Mouse (Mus musculus): ENCODE measurements around the gene Thada.

The Thada gene

DNA sequence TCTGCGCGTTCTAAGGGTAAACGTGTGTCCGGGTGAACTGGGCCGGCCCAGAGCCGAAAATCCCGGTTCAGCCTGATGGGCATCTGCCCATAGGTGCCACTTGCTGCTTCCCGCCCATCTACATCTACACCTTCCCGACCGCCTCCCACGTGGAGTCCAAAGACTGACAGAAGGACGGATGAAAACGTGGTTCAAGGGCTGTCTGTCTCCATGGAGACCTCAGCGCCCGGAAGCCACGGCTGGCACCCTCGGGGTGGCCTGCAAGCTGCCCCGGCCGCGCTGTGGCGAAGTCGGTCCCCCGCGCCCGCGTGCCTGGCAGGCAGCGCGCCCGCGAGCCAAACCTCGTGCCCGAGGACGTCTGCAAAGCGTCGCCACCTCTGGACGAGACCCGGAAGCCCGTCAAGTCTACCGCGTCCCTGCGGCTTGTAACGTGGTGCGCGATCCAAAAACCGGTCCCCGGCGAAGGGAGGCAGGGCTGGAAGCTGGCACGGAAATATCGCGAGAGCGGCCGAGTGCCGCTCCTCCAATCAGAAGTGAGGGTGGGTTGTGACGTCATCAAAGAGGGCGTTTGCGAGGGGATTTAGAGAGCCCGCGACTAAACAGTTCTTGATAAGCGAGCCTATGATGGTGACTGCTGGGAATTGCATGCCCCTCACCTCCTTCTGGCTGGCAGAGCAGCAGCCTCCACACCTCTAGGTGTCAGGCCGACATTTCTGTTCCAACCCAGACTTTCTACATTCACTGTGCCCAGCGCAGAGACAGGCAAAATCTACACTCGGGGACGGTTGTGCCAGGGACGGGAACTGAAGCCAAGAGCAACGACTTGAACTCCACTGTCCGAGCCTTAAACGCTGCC, at the start of gene Thada:
TSS of gene Thada (minus strand) at position 453 of the 856 bp plus-strand sequence.
- no peaks in the 10 kb centered on the region for H3K36me3 ChIP-seq (ENCODE audit: control insufficient read depth, insufficient read depth, low read length, poor library complexity, severe bottlenecking)
- peak; percentile 99 for DNase-seq (ENCODE audit: low read depth, low spot score)
- no peaks in the 10 kb centered on the region for H3K27me3 ChIP-seq (ENCODE audit: control insufficient read depth, insufficient read depth, low read length, poor library complexity, severe bottlenecking)

DNA sequence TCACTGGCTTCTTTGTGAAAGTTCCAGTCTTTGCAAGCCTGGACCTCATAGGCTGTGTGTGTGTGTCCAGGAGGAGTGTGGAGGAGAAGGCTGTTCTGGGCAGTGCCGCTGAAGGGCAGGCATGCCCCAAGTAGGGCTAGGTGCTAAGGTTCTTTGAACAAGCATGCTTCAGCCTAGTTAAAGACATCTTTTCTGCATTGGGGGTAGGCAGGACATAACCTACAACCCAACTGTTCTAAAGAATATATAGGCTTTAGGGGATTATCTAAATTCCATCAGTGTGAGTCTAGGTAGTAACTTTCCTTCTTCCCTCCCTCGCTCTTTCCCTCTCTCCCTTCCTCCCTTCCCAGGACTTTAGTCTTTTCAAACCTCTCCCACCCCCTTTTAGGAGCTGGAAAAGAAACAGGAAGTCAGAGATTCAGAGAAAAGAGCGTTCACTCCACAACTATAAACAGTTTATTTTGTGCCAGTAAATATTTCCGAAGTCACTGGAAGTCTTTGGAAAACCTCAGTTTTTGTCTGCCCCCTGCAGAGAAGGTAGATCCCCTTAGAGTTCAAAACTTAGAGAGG, 46.6 kb upstream of the Thada start:
- DNase-seq (ENCODE audit: low read depth, low spot score), result no peak
- no peaks in the 10 kb centered on the region for H3K36me3 ChIP-seq (ENCODE audit: control insufficient read depth, insufficient read depth, low read length, poor library complexity, severe bottlenecking)
- 0 out of 2 replicates have a peak, but pooled peaks cover 3% of the 10 kb centered on the region for H3K27me3 ChIP-seq (ENCODE audit: control insufficient read depth, insufficient read depth, low read length, poor library complexity, severe bottlenecking)

DNA sequence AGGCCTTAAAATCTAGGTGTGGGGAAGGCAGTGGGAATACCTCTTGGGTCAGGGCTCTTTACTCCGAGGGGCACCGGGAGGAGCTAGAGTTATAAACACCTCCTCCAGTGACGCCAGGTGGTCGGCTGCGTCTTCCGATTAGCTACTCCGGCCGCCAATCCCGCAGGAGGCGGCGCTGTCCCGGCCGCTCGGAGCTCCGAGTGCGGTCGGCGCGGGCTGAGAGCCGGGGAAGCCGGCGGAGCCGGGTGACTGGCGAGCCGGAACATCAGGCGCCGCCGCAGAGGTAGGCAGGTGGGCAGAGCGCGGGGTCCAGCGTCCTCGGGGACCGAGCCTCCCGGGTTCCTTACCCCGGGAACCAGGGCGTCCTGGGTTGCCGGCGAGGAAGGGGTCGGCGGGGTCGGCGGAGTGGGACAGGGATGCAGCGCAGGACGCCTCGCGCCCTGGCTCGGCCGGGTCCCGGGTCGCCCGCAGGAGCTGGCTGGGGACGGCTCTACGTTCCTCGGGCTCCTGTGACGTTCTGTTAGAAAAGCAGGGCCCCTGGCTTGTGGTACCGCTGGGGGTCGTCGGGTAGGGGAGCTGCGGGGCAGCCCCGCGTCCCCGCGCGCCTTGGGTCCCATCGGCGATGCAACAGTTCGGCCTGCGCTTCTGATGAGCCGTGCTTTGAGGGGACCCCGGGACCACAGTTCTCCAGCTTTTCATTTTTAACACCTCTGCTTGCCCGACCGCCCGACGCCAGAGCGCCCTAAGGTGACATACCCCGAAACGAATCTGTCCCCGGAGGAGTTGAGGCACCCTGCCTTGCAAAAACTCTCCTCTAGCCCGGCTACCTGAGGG, 45.9 kb upstream of the Thada start, which contains the start of gene Plekhh2:
TSS of gene Plekhh2 (plus strand) at position 214 of the 834 bp plus-strand sequence.
- DNase-seq (ENCODE audit: low read depth, low spot score), result no peak
- H3K27me3 ChIP-seq (ENCODE audit: control insufficient read depth, insufficient read depth, low read length, poor library complexity, severe bottlenecking), result 0 out of 2 replicates have a peak, but pooled peaks cover 3% of the 10 kb centered on the region

DNA sequence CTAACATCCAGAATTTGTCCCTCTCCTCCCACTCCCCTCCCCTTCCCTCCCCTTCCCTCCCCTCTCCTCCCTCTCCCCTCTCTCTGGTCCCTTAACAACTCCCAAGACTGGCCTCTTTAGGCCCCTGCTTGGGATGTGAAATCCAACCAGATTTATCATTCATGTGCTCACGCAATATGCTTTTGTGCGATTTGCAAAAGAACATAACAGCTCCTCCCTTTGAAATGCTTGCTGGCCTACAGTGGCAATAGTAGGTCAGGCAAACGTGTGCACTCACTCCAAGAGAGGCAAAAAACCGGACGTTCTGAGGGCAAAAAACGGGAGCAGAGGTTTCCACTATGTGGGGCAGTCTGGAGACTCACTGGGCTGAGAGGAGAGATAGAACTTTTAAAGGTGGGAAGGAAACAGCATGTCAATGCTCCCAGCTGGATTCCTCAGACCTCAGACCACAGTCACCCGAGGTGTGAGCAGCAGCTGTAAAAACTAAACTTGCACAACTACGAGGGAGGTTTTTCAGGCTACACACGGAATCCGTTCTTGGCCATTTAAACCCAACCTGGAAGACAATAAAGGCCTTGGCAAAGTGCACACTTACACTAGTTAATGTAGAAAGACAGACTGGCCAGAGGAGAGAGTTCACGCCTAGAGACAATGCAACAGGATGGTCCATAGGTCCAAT, 45.1 kb upstream of the Thada start:
- Histone ChIP-seq H3K27me3 (ENCODE audit: control insufficient read depth, insufficient read depth, low read length, poor library complexity, severe bottlenecking) (0 out of 2 replicates have a peak, but pooled peaks cover 3% of the 10 kb centered on the region), H3K36me3 (ENCODE audit: control insufficient read depth, insufficient read depth, low read length, poor library complexity, severe bottlenecking) (no peaks in the 10 kb centered on the region)
- DNase-seq (ENCODE audit: low read depth, low spot score), result no peak

More for the DNA sequence above, 45.9 kb upstream of the Thada start, which contains the start of gene Plekhh2:
- H3K36me3 ChIP-seq (ENCODE audit: control insufficient read depth, insufficient read depth, low read length, poor library complexity, severe bottlenecking), result no peaks in the 10 kb centered on the region

DNA sequence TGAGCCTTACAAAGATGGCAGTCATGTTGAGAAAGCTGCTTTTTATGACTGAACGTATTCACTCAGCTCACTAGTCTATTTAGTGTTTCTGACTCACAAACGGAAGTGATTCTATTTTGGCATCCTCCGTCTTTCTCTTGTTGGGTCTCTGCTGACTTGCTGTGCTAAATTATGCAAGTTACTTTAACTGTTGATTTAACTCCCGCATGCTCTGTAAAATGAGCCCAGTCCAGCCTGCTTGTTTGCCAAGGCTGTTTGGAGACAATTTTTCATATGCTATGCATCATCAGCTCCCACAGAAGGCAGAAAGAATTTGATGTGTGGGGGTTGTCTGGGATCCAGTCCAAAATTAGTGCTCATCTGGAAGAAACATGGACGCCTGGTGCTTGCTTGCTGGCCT, 44.4 kb upstream of the Thada start:
- no peak for DNase-seq (ENCODE audit: low read depth, low spot score)
- H3K27me3 ChIP-seq (ENCODE audit: control insufficient read depth, insufficient read depth, low read length, poor library complexity, severe bottlenecking), result 0 out of 2 replicates have a peak, but pooled peaks cover 3% of the 10 kb centered on the region
- no peaks in the 10 kb centered on the region for H3K36me3 ChIP-seq (ENCODE audit: control insufficient read depth, insufficient read depth, low read length, poor library complexity, severe bottlenecking)

DNA sequence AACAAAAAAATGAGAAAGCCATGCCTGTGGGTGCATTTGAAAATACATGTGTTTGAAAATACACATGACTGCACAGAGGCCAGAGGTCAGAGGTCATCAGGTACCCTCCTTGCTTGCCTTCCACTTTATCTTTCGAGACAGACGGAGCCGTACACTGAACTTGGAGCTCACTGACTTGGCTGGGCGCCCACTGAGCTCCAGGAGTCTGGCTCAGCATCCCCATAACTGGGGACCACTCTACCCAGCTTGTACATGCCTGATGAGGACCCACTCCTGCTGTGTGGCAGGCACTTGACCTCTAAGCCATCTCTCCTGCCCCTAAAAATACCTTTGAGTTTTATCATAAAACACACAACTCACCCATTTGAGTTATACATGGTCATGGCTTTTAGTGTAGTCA, 43.2 kb upstream of the Thada start:
- H3K36me3 ChIP-seq (ENCODE audit: control insufficient read depth, insufficient read depth, low read length, poor library complexity, severe bottlenecking), result no peaks in the 10 kb centered on the region
- 0 out of 2 replicates have a peak, but pooled peaks cover 3% of the 10 kb centered on the region for H3K27me3 ChIP-seq (ENCODE audit: control insufficient read depth, insufficient read depth, low read length, poor library complexity, severe bottlenecking)
- DNase-seq (ENCODE audit: low read depth, low spot score), result no peak

DNA sequence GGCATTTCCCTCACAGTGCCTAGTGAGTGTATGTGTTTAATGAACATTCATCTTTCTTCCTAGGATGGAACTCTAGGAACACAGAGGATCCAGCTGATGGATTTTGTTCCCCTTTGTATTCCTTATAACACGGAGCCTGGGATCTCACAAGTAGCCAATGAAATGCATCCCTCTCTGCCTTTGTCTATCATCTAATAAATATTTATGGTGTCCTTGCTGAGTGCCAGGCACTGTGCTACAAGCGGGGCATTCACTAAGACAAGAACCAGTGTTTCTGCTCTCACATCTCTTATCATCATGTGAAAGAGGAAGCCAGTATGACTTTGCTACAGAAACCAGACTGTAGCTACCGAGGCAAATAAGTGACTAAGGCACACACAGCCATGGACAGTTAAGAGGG, 42.7 kb upstream of the Thada start:
- no peak for DNase-seq (ENCODE audit: low read depth, low spot score)
- Histone ChIP-seq H3K27me3 (ENCODE audit: control insufficient read depth, insufficient read depth, low read length, poor library complexity, severe bottlenecking) (0 out of 2 replicates have a peak, but pooled peaks cover 3% of the 10 kb centered on the region), H3K36me3 (ENCODE audit: control insufficient read depth, insufficient read depth, low read length, poor library complexity, severe bottlenecking) (no peaks in the 10 kb centered on the region)

DNA sequence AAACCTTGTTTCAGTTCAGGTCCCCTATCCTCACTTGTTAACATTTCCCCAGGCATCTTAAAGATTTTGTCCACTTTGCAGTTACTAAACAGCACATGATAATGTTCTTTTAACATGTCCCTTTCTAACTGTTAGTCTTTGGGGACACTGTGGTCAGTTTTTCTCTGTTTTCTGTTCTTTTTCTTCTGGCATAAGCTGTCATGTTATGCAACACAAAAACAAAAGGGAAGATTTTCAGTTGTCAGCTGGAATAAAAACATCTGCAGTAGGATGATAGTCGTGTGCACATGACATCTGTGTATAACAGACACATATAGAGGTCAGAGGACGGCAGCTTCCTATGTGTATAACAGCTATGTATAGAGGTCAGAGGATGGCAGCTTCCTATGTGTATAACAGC, 39.9 kb upstream of the Thada start:
- DNase-seq (ENCODE audit: low read depth, low spot score), result no peak
- Histone ChIP-seq H3K36me3 (ENCODE audit: control insufficient read depth, insufficient read depth, low read length, poor library complexity, severe bottlenecking) (no peaks in the 10 kb centered on the region), H3K27me3 (ENCODE audit: control insufficient read depth, insufficient read depth, low read length, poor library complexity, severe bottlenecking) (no peaks in the 10 kb centered on the region)

DNA sequence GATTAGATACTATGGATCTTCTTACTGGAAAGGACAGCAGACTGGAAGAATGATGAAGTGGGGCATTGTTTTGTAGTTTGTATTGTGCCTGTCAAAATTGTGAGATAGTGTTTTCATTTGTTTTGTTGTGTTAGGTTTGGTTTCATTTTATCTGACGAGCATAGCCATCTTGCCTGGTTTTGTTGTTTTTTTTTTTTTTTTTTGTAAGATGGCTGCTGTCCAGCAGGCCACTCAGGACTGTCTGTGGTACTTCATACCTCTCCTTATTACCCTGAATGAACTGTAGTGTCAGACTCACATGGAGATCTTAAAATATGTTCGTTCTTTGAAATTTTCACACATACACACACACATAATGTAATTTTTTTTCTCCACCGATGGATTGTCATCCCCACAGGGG, 36.3 kb upstream of the Thada start:
- Histone ChIP-seq H3K36me3 (ENCODE audit: control insufficient read depth, insufficient read depth, low read length, poor library complexity, severe bottlenecking) (no peaks in the 10 kb centered on the region), H3K27me3 (ENCODE audit: control insufficient read depth, insufficient read depth, low read length, poor library complexity, severe bottlenecking) (no peaks in the 10 kb centered on the region)
- DNase-seq (ENCODE audit: low read depth, low spot score), result no peak

DNA sequence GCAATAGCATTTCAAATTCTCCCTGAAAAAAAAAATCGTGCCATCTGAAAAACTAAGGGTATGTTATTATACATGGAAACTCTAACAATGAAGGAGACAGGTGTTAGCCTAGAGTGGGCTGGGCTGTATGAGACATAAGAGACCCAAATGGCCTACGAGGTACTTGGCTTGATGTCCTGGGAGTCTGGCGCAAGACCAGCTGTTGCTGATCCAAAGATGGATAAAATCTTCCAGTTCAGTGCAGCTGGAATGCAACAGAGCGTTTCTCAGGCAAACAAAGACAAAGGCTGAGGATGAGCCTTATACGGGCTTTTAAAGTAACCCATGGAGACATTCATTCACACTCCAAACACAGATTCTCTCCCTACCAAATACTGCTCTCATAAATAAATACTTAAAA, 32.6 kb upstream of the Thada start:
- DNase-seq (ENCODE audit: low read depth, low spot score), result no peak

DNA sequence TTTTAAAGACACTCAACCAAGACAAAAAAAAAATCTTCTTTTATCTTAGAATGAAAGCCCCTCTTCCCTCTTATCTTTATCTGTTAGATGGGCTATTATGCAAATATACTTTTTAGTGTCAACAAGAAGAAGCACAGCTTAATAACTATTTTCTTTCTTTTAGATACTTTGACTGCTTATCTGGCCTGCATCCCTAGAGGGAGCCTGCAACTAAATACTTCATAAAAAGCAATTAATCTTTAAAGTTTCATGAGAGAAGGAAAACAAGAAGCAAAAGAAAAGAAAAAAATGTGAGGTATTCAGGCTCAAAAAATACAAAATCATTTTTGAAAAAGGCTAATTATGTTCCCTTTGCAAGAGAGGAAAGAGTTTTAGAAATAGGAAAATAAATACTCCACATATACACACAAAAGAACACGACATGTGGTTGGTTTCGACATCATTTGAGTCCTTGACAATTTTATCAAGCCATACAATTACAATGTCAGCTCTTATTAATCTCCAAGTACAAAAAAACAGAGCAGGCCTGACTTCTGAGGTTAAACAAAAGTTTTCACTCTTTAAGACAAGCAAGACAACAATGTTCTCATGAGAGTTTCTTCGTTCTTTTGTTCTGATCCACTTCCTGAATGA, 32.1 kb upstream of the Thada start:
- no peak for DNase-seq (ENCODE audit: low read depth, low spot score)
- Histone ChIP-seq H3K36me3 (ENCODE audit: control insufficient read depth, insufficient read depth, low read length, poor library complexity, severe bottlenecking) (no peaks in the 10 kb centered on the region), H3K27me3 (ENCODE audit: control insufficient read depth, insufficient read depth, low read length, poor library complexity, severe bottlenecking) (no peaks in the 10 kb centered on the region)

More for the DNA sequence above, 32.6 kb upstream of the Thada start:
- Histone ChIP-seq H3K27me3 (ENCODE audit: control insufficient read depth, insufficient read depth, low read length, poor library complexity, severe bottlenecking) (no peaks in the 10 kb centered on the region), H3K36me3 (ENCODE audit: control insufficient read depth, insufficient read depth, low read length, poor library complexity, severe bottlenecking) (no peaks in the 10 kb centered on the region)

DNA sequence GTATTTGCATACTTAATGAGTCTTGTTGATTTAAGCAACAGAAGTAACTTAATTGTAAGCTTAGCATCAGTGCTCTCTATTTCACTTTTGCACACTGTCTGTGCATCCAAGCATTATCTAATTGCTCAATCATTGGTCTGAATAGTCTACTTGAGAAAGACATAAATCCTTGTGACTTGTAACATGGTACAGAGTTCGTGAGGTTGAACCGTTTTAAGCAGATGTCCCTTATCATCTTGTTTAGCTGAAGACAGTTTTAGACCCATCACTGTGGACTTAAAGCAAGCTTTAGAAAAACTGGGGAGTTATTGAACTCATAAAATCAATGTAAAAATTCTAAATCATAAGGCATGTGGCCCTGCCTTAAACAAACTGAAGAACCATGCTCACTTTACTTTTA, 31.6 kb upstream of the Thada start:
- Histone ChIP-seq H3K27me3 (ENCODE audit: control insufficient read depth, insufficient read depth, low read length, poor library complexity, severe bottlenecking) (no peaks in the 10 kb centered on the region), H3K36me3 (ENCODE audit: control insufficient read depth, insufficient read depth, low read length, poor library complexity, severe bottlenecking) (no peaks in the 10 kb centered on the region)
- no peak for DNase-seq (ENCODE audit: low read depth, low spot score)

DNA sequence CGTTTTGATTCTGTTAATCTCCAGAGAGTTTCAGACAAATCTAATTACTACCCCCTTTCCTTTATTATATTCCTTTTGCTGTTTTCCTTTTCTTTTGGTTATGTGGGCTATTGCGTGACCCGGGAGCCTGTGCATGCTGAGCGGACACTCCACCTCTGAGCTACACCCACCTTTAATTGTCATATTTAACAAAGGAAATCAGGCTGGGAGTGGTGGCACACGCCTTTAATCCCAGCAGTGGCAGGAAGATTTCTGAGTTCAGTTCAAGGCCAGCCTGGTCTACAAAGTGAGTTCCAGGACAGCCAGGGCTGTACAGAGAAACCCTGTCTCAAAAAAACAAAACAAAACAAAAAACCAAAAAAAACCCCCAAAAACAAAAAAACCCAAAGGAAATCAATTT, 31.0 kb upstream of the Thada start:
- Histone ChIP-seq H3K27me3 (ENCODE audit: control insufficient read depth, insufficient read depth, low read length, poor library complexity, severe bottlenecking) (no peaks in the 10 kb centered on the region), H3K36me3 (ENCODE audit: control insufficient read depth, insufficient read depth, low read length, poor library complexity, severe bottlenecking) (no peaks in the 10 kb centered on the region)
- no peak for DNase-seq (ENCODE audit: low read depth, low spot score)

All from splenic B cell, adult 2 months (primary cell).